Mouse (Mus musculus) hindbrain, embryonic 13.5 days (tissue): ENCODE data around the gene Arhgdia. TPM values are rescaled to one million over a fixed set of nuclear protein-coding genes. Genes with fewer than 3 reads are reported as not detected.
A peak's percentile ranks its signal among the peaks of the same experiment; 100 is the strongest.
"Not testable (repeated sequence)": the region's sequence is repeated elsewhere in the genome, so short reads cannot be mapped to it uniquely, and the experiment has no call there.

ENCODE experiments used
- ATAC-seq: fragments of 200-750 bp; cut with Nextera tagmentation; 2 replicates; pipeline ENCODE4 v1.8.0; 2017; ENCODE audit warnings: moderate TSS enrichment; ENCODE audit not compliant: low FRiP score
- H3K27ac ChIP-seq: fragments of 300-500 bp; sonication (generic); 2 replicates; pipeline ENCODE4 v1.5.1; 2015; ENCODE audit warnings: inconsistent platforms, mild to moderate bottlenecking, moderate library complexity
- H3K27me3 ChIP-seq: fragments of 300-500 bp; sonication (generic); 2 replicates; pipeline ENCODE4 v1.6.1; 2015; ENCODE audit warnings: mild to moderate bottlenecking, inconsistent platforms
- H3K36me3 ChIP-seq: fragments of 300-500 bp; sonication (generic); 2 replicates; pipeline ENCODE4 v1.6.1; 2015; ENCODE audit warnings: mild to moderate bottlenecking, inconsistent platforms
- H3K4me1 ChIP-seq: fragments of 300-500 bp; sonication (generic); replicated peaks from 2 replicates; pipeline ENCODE4 v1.6.1; 2015; ENCODE audit warnings: inconsistent platforms
- H3K4me2 ChIP-seq: fragments of 300-500 bp; sonication (generic); 2 replicates; pipeline ENCODE4 v1.6.1; 2015; ENCODE audit warnings: inconsistent platforms, mild to moderate bottlenecking, moderate library complexity
- H3K4me3 ChIP-seq: fragments of 300-500 bp; sonication (generic); 2 replicates; pipeline ENCODE4 v1.5.1; 2015; ENCODE audit warnings: mild to moderate bottlenecking, inconsistent platforms
- H3K9ac ChIP-seq: fragments of 300-500 bp; sonication (generic); 2 replicates; pipeline ENCODE4 v1.6.1; 2015; ENCODE audit warnings: mild to moderate bottlenecking, inconsistent platforms
- H3K9me3 ChIP-seq: fragments of 300-500 bp; sonication (generic); 2 replicates; pipeline ENCODE4 v1.6.1; 2016; ENCODE audit warnings: inconsistent platforms
- WGBS: fragments of 180-500 bp; shearing (Covaris S2); methylation state at CpG from one replicate; pipeline ENCODE4 v1.1.7; 2015; 5-methylcytosine and 5-hydroxymethylcytosine counted together
- polyA plus RNA-seq: library from polyadenylated mRNA; unstranded; fragments of >200 nt; fragmentation: Nextera tagmentation; extraction: Ambion mirVana; gene quantifications from 2 replicates; pipeline ENCODE4 v1.2.1, GENCODE M21; 2015

The Arhgdia gene
- polyA plus RNA-seq, 1 experiment from 2014 or later, result 471 TPM

DNA sequence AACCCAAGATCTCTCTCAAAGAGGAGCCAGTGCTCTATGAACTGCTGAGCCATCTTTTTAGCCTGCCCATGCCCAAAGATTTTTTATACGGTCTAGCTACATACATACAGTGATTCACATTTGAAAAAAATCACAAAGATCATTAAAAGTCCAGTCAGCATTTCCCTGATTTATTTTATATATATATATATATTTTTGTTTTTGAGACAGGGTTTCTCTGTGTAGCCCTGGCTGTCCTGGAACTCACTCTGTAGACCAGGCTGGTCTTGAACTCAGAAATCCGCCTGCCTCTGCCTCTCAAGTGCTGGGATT is 1.5 kb upstream of the Arhgdia start:
- H3K4me3 ChIP-seq, H3K4me2 ChIP-seq, H3K27me3 ChIP-seq, H3K9ac ChIP-seq, H3K9me3 ChIP-seq, ATAC-seq: not testable (repeated sequence)
- H3K4me1 ChIP-seq, result peaks cover 31% of the 10 kb centered on the region
- peak overlapping the region; percentile 98; the same call in 1 of the 2 replicates for H3K27ac ChIP-seq
- peaks cover 55% of the 10 kb centered on the region for H3K36me3 ChIP-seq
- 86% methylated on average over 2 of the region's 2 CpGs for WGBS

DNA sequence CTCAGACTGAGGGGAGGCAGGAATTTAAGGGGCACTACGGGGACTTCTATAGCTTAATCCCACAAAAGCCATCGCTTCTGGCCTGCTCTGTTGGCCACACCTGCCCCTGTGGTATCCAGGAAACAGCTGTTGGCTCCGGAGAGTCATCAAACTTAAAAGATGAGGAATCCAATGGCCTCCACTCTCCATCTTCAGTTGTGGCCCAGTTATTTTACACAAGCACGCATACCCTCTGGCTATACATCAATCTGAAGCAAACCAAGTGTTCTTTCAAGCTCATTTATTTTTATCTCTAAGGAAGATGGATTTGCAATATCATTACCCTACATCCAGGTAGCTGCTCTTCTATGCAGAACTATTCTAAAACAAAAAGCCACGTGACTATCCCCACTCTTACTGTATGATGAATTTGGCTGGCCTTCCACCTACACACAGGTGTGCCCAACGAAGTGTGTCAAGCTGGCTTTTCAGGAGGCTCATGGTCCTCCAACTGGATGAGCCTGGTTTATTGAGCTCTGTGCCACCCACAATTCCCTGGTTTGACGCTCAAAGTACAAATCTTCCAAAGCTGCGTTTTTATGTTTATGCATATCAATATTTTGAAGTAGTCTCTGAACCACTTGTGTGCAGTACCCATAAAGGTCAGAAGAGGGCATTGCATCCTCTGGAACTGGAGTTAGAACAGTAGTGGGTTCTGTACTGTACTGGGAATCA is 1.0 kb upstream of the Arhgdia start:
- Histone ChIP-seq H3K4me2 (peak overlapping the region; percentile 95), H3K9me3 (peaks cover 4% of the 10 kb centered on the region; the same call in 1 of the 2 replicates), H3K4me1 (peaks cover 31% of the 10 kb centered on the region), H3K9ac (peak overlapping the region; percentile 97), H3K36me3 (peaks cover 55% of the 10 kb centered on the region), H3K4me3 (peak overlapping the region; percentile 92), H3K27ac (peak overlapping the region; percentile 98), H3K27me3 (no peaks in the 10 kb centered on the region)
- no peak for ATAC-seq
- 73% methylated on average over 8 of the region's 8 CpGs for WGBS

DNA sequence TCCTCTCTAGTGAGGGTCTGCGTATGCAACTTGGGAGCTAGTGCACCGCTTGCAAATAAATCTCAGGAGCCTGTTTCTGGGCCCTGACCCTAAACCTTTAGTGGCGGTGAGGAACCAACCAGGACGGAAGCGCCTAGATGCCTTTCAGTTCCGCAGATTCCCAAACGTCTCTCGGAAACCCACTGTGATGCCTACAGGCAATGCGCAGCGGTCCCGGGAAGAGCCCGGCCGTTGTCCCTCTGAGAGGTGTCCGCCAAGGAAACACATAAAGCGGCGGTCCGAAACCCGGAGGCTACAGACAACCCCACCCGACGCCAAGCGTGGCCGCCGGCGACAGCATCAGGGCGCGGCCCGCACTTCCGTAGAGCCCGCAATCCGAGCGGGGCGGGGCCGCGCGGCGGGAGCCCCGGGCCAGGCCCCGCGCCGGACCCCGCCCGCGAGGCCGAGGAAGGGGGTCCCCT is 523 bp downstream of the Arhgdia start:
- 0% methylated on average over 35 of the region's 44 CpGs for WGBS
- Histone ChIP-seq H3K4me3 (peak overlapping the region; percentile 92), H3K27ac (peak overlapping the region; percentile 98), H3K9ac (peak overlapping the region; percentile 97), H3K36me3 (peaks cover 45% of the 10 kb centered on the region), H3K27me3 (no peaks in the 10 kb centered on the region), H3K4me1 (peaks cover 31% of the 10 kb centered on the region), H3K9me3 (peaks cover 4% of the 10 kb centered on the region; the same call in 1 of the 2 replicates), H3K4me2 (peak overlapping the region; percentile 95)
- peak; percentile 21; the same call in 1 of the 2 replicates for ATAC-seq

DNA sequence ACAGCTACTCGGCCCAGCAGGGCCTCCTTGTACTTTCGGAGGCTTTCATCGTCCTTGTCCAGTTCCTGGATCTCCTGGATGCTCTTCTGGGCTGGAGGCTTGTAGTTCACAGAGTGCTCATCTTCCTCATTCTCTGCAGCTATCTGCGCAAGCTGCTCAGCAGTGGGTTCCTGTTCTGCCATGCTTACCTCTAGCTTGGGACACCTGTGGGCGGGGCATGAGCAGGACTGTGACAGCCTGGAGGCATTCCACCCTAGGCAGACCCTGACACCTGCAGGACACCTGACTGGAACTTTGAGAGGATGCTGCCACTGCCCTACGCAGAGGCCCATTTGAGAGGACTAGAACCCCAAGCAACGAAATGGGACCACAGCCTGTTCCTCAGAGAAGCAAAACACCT is 1.2 kb downstream of the Arhgdia start:
- 60% methylated on average over 7 of the region's 7 CpGs for WGBS
- Histone ChIP-seq H3K4me1 (peaks cover 31% of the 10 kb centered on the region), H3K4me2 (peak overlapping the region; percentile 95), H3K9me3 (peaks cover 4% of the 10 kb centered on the region; the same call in 1 of the 2 replicates), H3K27me3 (no peaks in the 10 kb centered on the region), H3K36me3 (peaks cover 38% of the 10 kb centered on the region), H3K27ac (peak overlapping the region; percentile 98), H3K4me3 (peak overlapping the region; percentile 92), H3K9ac (peak overlapping the region; percentile 97)
- ATAC-seq, result no peak

DNA sequence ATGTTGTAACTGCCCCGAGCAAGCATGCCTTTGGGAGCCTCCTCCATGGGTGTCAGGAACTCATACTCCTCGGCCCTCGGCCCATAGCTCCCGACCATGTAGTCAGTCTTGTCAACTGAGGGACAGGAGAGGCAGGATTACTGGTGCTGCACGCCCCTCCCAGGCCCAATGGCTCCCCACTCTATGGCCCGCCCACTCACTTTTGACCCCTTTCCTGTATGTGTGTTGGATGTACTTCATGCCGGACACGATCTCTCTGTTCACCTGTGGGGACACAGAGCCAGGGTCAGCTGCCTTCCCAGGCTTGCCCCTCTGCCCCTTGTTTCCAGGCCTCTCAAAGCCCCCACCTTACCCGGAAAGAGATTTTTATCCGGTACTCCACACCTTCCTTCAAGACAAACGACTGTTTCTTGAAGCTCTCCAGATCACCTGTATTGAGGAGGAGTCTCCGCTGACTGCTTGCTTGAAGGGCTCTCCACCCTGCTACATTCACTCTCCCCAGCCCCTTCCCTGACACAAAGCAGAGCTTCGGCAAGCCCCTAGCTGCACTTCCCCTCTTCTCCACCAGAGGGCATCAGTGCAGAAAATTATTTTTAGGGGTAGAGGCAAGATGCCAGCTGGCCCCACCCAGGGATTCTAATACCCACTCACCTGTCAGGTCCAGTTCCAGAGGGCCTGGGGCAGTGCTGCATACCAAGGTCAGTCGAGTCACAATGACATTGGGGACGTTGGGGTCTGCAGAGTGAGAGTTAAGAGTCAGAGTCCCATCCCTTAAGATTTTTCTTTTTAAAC is 1.9 kb downstream of the Arhgdia start:
- ATAC-seq, result no peak
- Histone ChIP-seq H3K27me3 (no peaks in the 10 kb centered on the region), H3K4me1 (peaks cover 34% of the 10 kb centered on the region), H3K4me2 (peak overlapping the region; percentile 95), H3K9me3 (peaks cover 4% of the 10 kb centered on the region; the same call in 1 of the 2 replicates), H3K27ac (peak overlapping the region; percentile 98), H3K9ac (peak overlapping the region; percentile 97), H3K4me3 (peak overlapping the region; percentile 92), H3K36me3 (peaks cover 34% of the 10 kb centered on the region)
- WGBS, result 64% methylated on average over 15 of the region's 15 CpGs

DNA sequence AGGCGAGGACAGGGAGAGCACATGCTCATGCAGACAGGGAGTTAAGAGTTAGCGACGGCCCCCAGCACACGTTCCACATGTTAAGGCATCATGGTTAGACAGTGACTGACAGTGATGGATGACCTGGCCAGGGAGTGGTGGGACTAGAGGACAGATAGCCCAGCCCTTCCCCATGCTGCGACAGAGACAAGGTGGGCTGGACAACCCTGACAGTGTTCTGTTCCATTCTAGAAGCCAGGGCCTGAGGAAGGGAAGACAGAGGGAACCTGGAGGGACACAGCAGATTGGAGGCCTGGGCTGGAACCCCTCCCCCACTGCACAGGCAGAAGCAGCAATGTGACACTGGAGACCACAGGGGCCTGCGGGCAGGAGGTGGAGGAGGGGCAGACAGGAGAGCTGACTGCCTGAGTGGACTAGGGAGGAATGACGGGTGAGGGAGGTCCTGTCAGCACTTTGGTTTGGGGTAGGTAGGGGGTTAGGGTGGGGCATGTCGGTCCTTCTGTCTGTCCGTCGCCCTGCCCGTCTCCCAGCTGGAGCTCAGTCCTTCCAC is 2.7 kb downstream of the Arhgdia start:
- H3K36me3 ChIP-seq, result peaks cover 31% of the 10 kb centered on the region
- no peak for ATAC-seq
- H3K9me3 ChIP-seq, result 0 out of 2 replicates have a peak, but pooled peaks cover under 1% of the 10 kb centered on the region
- no peaks in the 10 kb centered on the region for H3K27me3 ChIP-seq
- no peak overlapping the region for H3K4me3 ChIP-seq
- no peak overlapping the region for H3K27ac ChIP-seq
- H3K4me2 ChIP-seq, result 0 out of 2 replicates have a peak overlapping the region, but pooled peaks have one; percentile 95
- H3K4me1 ChIP-seq, result peaks cover 42% of the 10 kb centered on the region
- 84% methylated on average over 11 of the region's 11 CpGs for WGBS
- peak overlapping the region; percentile 97 for H3K9ac ChIP-seq

DNA sequence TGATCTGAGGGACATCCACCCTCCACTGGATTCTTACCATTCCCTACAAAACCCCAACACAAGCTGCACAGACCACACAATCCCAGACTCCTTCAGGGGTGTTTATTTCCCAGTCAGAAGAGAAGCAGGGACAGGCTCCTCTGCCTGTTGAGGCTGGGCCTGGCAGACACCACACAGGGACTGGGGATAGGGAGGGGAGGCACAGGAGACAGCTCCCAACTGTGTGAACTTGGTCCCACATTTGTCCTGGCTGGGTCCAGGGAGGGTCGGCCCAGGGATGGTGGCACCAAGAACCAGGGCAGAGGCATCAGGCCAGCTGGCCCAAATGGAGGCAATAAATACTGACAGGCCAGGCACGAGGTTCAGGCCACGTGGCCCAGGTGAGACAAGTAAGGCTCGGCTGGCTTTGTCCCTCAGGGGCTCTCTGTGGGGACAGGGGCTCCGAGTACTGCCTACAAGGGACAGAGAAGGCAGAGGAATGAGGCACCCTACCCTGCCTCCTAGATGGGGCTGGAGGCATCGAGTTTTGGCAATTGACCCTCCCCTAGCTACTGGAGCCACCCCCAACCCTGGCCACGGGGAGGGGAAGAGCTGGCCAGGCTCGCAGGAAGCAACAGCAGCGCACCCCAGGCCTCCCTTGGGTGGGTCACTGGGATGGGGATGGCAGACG is 3.3 kb downstream of the Arhgdia start:
- Histone ChIP-seq H3K9me3 (no peaks in the 10 kb centered on the region), H3K9ac (0 out of 2 replicates have a peak overlapping the region, but pooled peaks have one; percentile 97), H3K36me3 (peaks cover 31% of the 10 kb centered on the region), H3K4me1 (peaks cover 44% of the 10 kb centered on the region), H3K27ac (0 out of 2 replicates have a peak overlapping the region, but pooled peaks have one; percentile 35), H3K4me2 (no peak overlapping the region), H3K27me3 (no peaks in the 10 kb centered on the region), H3K4me3 (no peak overlapping the region)
- WGBS, result 89% methylated on average over 10 of the region's 10 CpGs
- no peak for ATAC-seq

DNA sequence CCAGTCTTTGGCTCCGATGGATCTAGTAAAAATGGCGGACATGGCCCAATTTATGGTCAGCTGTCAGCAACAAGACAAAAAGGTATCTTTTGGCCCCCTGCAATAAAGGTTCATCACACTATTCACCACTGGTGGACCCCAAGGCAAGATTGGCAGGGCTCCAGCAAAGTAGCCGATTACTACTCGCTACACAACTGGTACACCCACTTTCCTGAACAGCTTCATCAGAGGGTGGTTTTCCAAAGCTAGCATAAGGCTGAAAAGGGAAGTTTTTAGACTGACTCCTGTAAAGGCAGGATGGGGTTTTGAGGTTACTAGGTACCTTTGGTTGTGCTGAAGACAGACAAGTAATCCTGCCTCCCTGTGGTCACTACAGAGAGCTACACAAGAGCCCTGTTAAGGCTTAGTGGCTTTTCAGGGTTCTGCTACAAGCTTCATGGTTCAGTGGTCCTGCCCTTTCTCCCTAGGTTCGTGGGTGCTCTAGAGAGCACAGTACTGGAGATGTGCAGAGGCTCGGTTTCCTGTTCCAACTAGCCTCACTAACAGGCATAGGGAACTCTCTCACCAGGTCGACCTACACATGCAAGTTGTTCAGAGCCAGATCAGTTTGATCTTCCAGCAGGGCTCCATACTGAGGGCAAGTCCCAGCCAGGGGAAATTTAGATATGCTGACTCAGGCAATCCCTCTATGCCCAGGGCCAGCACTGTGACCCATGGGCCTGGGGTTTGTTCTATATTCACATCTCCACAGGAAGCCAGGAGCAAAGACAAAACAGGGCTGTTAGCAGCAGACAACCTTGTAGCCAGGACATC is 4.0 kb downstream of the Arhgdia start:
- Histone ChIP-seq H3K4me2 (no peak overlapping the region), H3K9me3 (no peaks in the 10 kb centered on the region), H3K4me1 (peaks cover 41% of the 10 kb centered on the region), H3K27ac (0 out of 2 replicates have a peak overlapping the region, but pooled peaks have one; percentile 35), H3K4me3 (no peak overlapping the region), H3K36me3 (peaks cover 31% of the 10 kb centered on the region), H3K9ac (no peak overlapping the region), H3K27me3 (no peaks in the 10 kb centered on the region)
- no peak for ATAC-seq
- 84% methylated on average over 7 of the region's 7 CpGs for WGBS

DNA sequence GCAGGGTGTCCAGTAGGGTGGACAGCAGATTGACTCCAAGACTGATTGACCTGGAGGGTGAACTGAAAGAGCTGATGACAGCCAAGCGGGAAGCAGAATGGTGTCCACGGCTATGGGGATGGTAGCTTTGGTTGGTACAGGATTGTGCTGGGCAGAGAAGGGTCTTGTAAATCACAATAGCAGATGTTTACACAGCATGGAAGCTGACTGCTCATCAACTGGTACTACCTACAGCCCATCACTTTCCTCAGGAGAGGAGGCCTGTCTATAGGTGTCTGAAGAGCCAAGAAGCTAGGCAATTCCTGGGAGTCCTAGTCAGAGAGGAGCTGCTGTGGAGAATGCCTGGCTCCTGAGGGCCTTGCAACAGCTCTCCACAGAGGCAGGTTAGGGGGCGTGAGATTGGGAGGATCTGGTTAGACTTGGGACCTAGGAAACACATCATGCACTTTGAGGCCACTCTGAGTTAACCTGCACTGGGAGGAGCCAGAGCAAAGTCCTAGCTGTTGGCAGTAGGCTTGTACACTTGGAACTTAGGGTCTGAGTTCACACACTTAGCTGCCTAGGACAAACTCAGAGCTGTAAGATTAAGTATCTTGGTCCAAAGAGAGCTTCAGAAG is 5.0 kb downstream of the Arhgdia start:
- no peak for ATAC-seq
- Histone ChIP-seq H3K4me2 (no peak overlapping the region), H3K9me3 (no peaks in the 10 kb centered on the region), H3K36me3 (peaks cover 31% of the 10 kb centered on the region), H3K27me3 (no peaks in the 10 kb centered on the region), H3K4me3 (no peak overlapping the region), H3K4me1 (peaks cover 41% of the 10 kb centered on the region), H3K9ac (peak overlapping the region; percentile 35; the same call in 1 of the 2 replicates), H3K27ac (no peak overlapping the region)
- 87% methylated on average over 3 of the region's 3 CpGs for WGBS

DNA sequence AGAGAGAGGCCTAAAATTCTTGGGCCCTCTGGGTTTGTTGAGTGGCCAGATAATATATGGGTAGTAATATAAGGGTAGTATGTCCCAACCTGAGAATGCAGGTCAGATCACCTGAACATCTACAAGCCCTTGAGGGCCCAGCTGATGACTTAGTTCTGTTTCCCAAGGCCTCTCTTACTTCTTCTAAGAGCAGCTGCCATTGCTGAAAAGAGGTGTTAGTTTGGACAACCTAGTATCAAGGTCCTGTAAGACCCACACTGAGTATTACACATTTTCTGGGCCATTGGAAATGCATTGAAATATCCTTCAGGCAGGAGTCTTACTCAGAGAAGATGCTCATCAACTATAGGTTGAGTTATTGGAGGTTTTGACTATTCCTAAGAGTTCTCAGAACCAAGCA is 5.5 kb downstream of the Arhgdia start:
- peaks cover 35% of the 10 kb centered on the region for H3K36me3 ChIP-seq
- no peak overlapping the region for H3K27ac ChIP-seq
- H3K9ac ChIP-seq, result peak overlapping the region; percentile 35; the same call in 1 of the 2 replicates
- no peak overlapping the region for H3K4me3 ChIP-seq
- H3K9me3 ChIP-seq, result no peaks in the 10 kb centered on the region
- no peak overlapping the region for H3K4me2 ChIP-seq
- H3K27me3 ChIP-seq, result no peaks in the 10 kb centered on the region
- ATAC-seq, result no peak
- peaks cover 47% of the 10 kb centered on the region for H3K4me1 ChIP-seq

DNA sequence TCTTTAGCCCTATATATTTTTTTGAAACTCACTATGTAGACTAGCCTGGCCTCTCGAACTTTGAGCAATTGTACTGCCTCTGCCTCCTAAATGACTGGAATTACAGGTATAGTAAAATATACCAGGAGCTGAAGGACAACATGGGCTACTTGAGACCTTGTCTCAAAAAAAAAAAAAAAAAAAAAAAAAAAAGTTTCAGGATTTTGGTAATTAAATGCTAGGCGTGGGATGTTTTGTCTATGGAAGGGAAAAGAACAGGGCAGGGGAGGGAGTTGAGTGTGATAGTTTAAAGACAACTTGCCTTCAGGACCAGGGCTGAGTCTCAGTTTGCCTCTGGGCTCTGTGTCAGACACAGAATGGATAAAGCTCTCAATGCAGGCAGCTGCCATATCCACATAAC is 6.4 kb downstream of the Arhgdia start:
- Histone ChIP-seq H3K9ac (peak overlapping the region; percentile 86; the same call in 1 of the 2 replicates), H3K4me1 (peaks cover 43% of the 10 kb centered on the region), H3K4me2 (no peak overlapping the region), H3K27ac (no peak overlapping the region), H3K36me3 (peaks cover 44% of the 10 kb centered on the region), H3K9me3 (no peaks in the 10 kb centered on the region), H3K4me3 (no peak overlapping the region), H3K27me3 (no peaks in the 10 kb centered on the region)
- WGBS, result 95% methylated on average over 2 of the region's 2 CpGs
- ATAC-seq, result no peak
